Mouse (Mus musculus): ENCODE data around the gene Hoxa3. TPM values are rescaled to one million over a fixed set of nuclear protein-coding genes. Genes with fewer than 3 reads are reported as not detected.

The Hoxa3 gene
- total and polyA plus RNA-seq, 3 experiments, result 0.55 to 1.3 (median 0.76) TPM

GRCm38 (mm10) chr6:52190906-52191810, 22.0 kb downstream of the Hoxa3 start, which contains the start of gene Hoxa4:
Hoxa4 (minus strand) TSS chr6:52191753.
- TF ChIP-seq EP300 (IDR thresholded peaks at IDR 0.05; ENCODE audit: insufficient read depth, low read depth, low read length) (no peak), POLR2A (IDR thresholded peaks at IDR 0.05; ENCODE audit: insufficient read depth, low read depth, low read length) (no peak), CTCF (IDR thresholded peaks at IDR 0.05) (no peak)
- WGBS, result 3% methylated on average over 95 of the region's 102 CpGs
- no peak for DNase-seq
- H3K4me3 ChIP-seq, result peak within 1 kb of the TSS; percentile 55
- peak within 1 kb of the TSS; percentile 52 for H3K27ac ChIP-seq
- H3K36me3 ChIP-seq (ENCODE audit: control insufficient read depth, insufficient read depth, low read length), result no peaks in the 10 kb centered on the region
- peaks cover 16% of the 10 kb centered on the region for H3K27me3 ChIP-seq (ENCODE audit: control insufficient read depth, insufficient read depth, low read length)
- intact Hi-C loops (cut with DNase I), result loop anchor here (2.0 to 5.0 kb wide), 2 partner anchors 32 to 104 kb away; partner anchors contain the start of gene Hoxa1
- H3K4me1 ChIP-seq (ENCODE audit: control insufficient read depth, insufficient read depth, low read length), result no peaks in the 10 kb centered on the region
- H3K79me2 ChIP-seq (replicated peaks; ENCODE audit: control insufficient read depth, insufficient read depth, low read length), result no peaks in the 10 kb centered on the region
- H3K9ac ChIP-seq (ENCODE audit: low read depth, low read length), result peak within 1 kb of the TSS; percentile 64

- WGBS, result 8% methylated on average over 23 of the region's 23 CpGs
- Histone ChIP-seq H3K36me3 (ENCODE audit: control insufficient read depth, insufficient read depth, low read length) (no peaks in the 10 kb centered on the region), H3K27ac (no peak overlapping the region; the same call in 1 of the 2 replicates), H3K79me2 (replicated peaks; ENCODE audit: control insufficient read depth, insufficient read depth, low read length) (no peaks in the 10 kb centered on the region), H3K4me3 (no peak overlapping the region; the same call in 1 of the 2 replicates), H3K9ac (ENCODE audit: low read depth, low read length) (no peak overlapping the region), H3K4me1 (ENCODE audit: control insufficient read depth, insufficient read depth, low read length) (no peaks in the 10 kb centered on the region), H3K27me3 (ENCODE audit: control insufficient read depth, insufficient read depth, low read length) (peaks cover 20% of the 10 kb centered on the region)
- intact Hi-C loops (cut with DNase I), result loop anchor here (2.0 to 5.0 kb wide), 2 partner anchors 32 to 103 kb away; partner anchors contain the start of gene Hoxa1
- TF ChIP-seq POLR2A (IDR thresholded peaks at IDR 0.05; ENCODE audit: insufficient read depth, low read depth, low read length), result no peak
- no peak for DNase-seq
Observed at GRCm38 (mm10) chr6:52190410-52190809, 22.7 kb downstream of the Hoxa3 start.

DNA sequence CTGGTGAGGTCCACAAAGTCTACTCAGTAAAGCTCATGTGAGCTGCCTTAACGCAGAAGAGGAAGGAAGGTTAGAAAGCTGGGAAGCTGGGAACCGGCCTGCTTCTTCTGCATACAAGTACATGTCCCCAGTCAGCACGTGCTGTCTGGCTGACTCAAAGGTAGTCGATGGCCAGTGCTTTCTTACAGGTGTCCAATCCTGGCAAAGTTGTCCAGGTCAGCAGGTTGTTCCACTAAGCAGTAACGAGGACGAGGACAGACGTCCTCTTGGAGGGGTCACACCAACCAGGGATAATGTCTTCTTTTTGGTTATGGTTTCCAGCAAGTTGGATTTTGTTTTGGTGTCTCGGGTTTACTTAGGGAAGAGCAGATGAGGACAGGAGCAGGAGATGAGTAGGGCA, 23.2 kb downstream of the Hoxa3 start:
- Histone ChIP-seq H3K36me3 (ENCODE audit: control insufficient read depth, insufficient read depth, low read length) (no peaks in the 10 kb centered on the region), H3K4me1 (ENCODE audit: control insufficient read depth, insufficient read depth, low read length) (no peaks in the 10 kb centered on the region), H3K79me2 (replicated peaks; ENCODE audit: control insufficient read depth, insufficient read depth, low read length) (no peaks in the 10 kb centered on the region), H3K27me3 (ENCODE audit: control insufficient read depth, insufficient read depth, low read length) (peaks cover 20% of the 10 kb centered on the region), H3K27ac (no peak overlapping the region), H3K9ac (ENCODE audit: low read depth, low read length) (no peak overlapping the region), H3K4me3 (no peak overlapping the region)
- DNase-seq, result no peak
- intact Hi-C loops (cut with DNase I), result loop anchor here (2.0 to 5.0 kb wide), 2 partner anchors 31 to 103 kb away; partner anchors contain the start of gene Hoxa1
- no peak for TF ChIP-seq EP300 (IDR thresholded peaks at IDR 0.05; ENCODE audit: insufficient read depth, low read depth, low read length)
- no peak for TF ChIP-seq CTCF (IDR thresholded peaks at IDR 0.05)
- TF ChIP-seq POLR2A (IDR thresholded peaks at IDR 0.05; ENCODE audit: insufficient read depth, low read depth, low read length), result no peak
- WGBS, result 17% methylated on average over 8 of the region's 8 CpGs

- DNase-seq, result no peak
- no peaks in the 10 kb centered on the region for H3K79me2 ChIP-seq (replicated peaks; ENCODE audit: control insufficient read depth, insufficient read depth, low read length)
- no peak overlapping the region for H3K9ac ChIP-seq (ENCODE audit: low read depth, low read length)
- TF ChIP-seq EP300 (IDR thresholded peaks at IDR 0.05; ENCODE audit: insufficient read depth, low read depth, low read length) (no peak), CTCF (IDR thresholded peaks at IDR 0.05) (no peak), POLR2A (IDR thresholded peaks at IDR 0.05; ENCODE audit: insufficient read depth, low read depth, low read length) (no peak)
- intact Hi-C loops (cut with DNase I), result no loop called here
- no peaks in the 10 kb centered on the region for H3K36me3 ChIP-seq (ENCODE audit: control insufficient read depth, insufficient read depth, low read length)
- 18% methylated on average over 5 of the region's 5 CpGs for WGBS
- peaks cover 26% of the 10 kb centered on the region for H3K27me3 ChIP-seq (ENCODE audit: control insufficient read depth, insufficient read depth, low read length)
- no peaks in the 10 kb centered on the region for H3K4me1 ChIP-seq (ENCODE audit: control insufficient read depth, insufficient read depth, low read length)
- H3K4me3 ChIP-seq, result no peak overlapping the region
- no peak overlapping the region for H3K27ac ChIP-seq
Observed at GRCm38 (mm10) chr6:52189172-52189591, 24.0 kb downstream of the Hoxa3 start.

GRCm38 (mm10) chr6:52186500-52186899, 26.6 kb downstream of the Hoxa3 start:
- Histone ChIP-seq H3K4me1 (ENCODE audit: control insufficient read depth, insufficient read depth, low read length) (no peaks in the 10 kb centered on the region), H3K36me3 (ENCODE audit: control insufficient read depth, insufficient read depth, low read length) (no peaks in the 10 kb centered on the region), H3K79me2 (replicated peaks; ENCODE audit: control insufficient read depth, insufficient read depth, low read length) (no peaks in the 10 kb centered on the region), H3K27me3 (ENCODE audit: control insufficient read depth, insufficient read depth, low read length) (peaks cover 22% of the 10 kb centered on the region), H3K4me3 (no peak overlapping the region), H3K27ac (no peak overlapping the region), H3K9ac (ENCODE audit: low read depth, low read length) (no peak overlapping the region)
- WGBS, result 27% methylated on average over 1 of the region's 1 CpGs
- DNase-seq, result no peak
- intact Hi-C loops (cut with DNase I), result no loop called here
- no peak for TF ChIP-seq CTCF (IDR thresholded peaks at IDR 0.05)
- no peak for TF ChIP-seq EP300 (IDR thresholded peaks at IDR 0.05; ENCODE audit: insufficient read depth, low read depth, low read length)
- TF ChIP-seq POLR2A (IDR thresholded peaks at IDR 0.05; ENCODE audit: insufficient read depth, low read depth, low read length), result no peak

GRCm38 (mm10) chr6:52185834-52186233, 27.3 kb downstream of the Hoxa3 start:
- Histone ChIP-seq H3K27ac (no peak overlapping the region), H3K27me3 (ENCODE audit: control insufficient read depth, insufficient read depth, low read length) (peaks cover 18% of the 10 kb centered on the region), H3K79me2 (replicated peaks; ENCODE audit: control insufficient read depth, insufficient read depth, low read length) (no peaks in the 10 kb centered on the region), H3K36me3 (ENCODE audit: control insufficient read depth, insufficient read depth, low read length) (no peaks in the 10 kb centered on the region), H3K4me3 (no peak overlapping the region), H3K4me1 (ENCODE audit: control insufficient read depth, insufficient read depth, low read length) (no peaks in the 10 kb centered on the region), H3K9ac (ENCODE audit: low read depth, low read length) (no peak overlapping the region)
- WGBS, result 22% methylated on average over 3 of the region's 3 CpGs
- TF ChIP-seq EP300 (IDR thresholded peaks at IDR 0.05; ENCODE audit: insufficient read depth, low read depth, low read length) (no peak), CTCF (IDR thresholded peaks at IDR 0.05) (no peak), POLR2A (IDR thresholded peaks at IDR 0.05; ENCODE audit: insufficient read depth, low read depth, low read length) (no peak)
- intact Hi-C loops (cut with DNase I), result no loop called here
- no peak for DNase-seq

All from heart, adult 2 months (tissue).